Mouse (Mus musculus) spleen, adult 2 months (tissue): ENCODE measurements around the gene Pfdn2.

Experiments
- CTCF ChIP-seq: fragments of 200-500 bp; IDR thresholded peaks from 2 replicates; pipeline ENCODE4 v1.5.1; 2011; ENCODE audit warnings: mild to moderate bottlenecking, inconsistent platforms; ENCODE audit not compliant: insufficient read depth, insufficient read length, insufficient replicate concordance; ENCODE audit errors: extremely low read depth
- POLR2A ChIP-seq: fragments of 200-500 bp; IDR thresholded peaks from 2 replicates; pipeline ENCODE4 v1.6.1; 2011; ENCODE audit warnings: low read depth, low read length, inconsistent platforms

- no peak for TF ChIP-seq POLR2A
- TF ChIP-seq CTCF, result no peak
These were observed 3.2 kb downstream of the Pfdn2 start for GRCm38 (mm10) chr1:171348665-171349064.
